Mouse (Mus musculus) megakaryocyte, adult 5-6 weeks (primary cell): ENCODE results near the gene Aldh4a1. TPM values are rescaled to one million over a fixed set of nuclear protein-coding genes. Genes with fewer than 3 reads are reported as not detected.

Experiments
- ATAC-seq: 2 replicates; pipeline ENCODE4 v1.8.0; 2016; ENCODE audit warnings: mild to moderate bottlenecking, inconsistent platforms; ENCODE audit not compliant: poor library complexity, severe bottlenecking
- total RNA-seq, 2 experiments: library from RNA; stranded (forward) in 1 of 2; stranded (reverse) in 1 of 2; fragments of 153-499, 151-499 nt in 1 of 2; fragments of 221-1000, 200-1000 nt in 1 of 2; gene quantifications; 2 replicates each; pipeline versions ENCODE4 v1.2.3 to v1.2.4; 2015 to 2017

Gene Aldh4a1
- total RNA-seq, 2 experiments from 2014 or later, result 4.9 to 8.9 TPM

DNA sequence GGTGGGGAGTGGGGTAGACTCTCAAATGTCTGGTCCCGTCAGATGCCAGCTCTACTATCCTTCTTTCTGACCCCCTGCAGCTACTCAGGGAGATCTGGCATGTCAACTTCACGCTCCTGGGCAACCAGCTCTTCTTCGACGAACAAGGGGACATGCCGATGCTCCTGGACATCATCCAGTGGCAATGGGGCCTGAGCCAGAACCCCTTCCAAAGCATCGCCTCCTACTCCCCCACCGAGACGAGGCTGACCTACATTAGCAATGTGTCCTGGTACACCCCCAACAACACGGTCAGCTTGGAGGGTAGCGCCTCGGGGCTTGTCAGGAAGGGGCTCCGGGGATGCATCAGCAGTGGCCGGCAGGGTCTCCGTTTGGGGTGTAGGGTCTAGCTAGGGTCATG, 39.2 kb downstream of the Aldh4a1 start:
- no peak for ATAC-seq

DNA sequence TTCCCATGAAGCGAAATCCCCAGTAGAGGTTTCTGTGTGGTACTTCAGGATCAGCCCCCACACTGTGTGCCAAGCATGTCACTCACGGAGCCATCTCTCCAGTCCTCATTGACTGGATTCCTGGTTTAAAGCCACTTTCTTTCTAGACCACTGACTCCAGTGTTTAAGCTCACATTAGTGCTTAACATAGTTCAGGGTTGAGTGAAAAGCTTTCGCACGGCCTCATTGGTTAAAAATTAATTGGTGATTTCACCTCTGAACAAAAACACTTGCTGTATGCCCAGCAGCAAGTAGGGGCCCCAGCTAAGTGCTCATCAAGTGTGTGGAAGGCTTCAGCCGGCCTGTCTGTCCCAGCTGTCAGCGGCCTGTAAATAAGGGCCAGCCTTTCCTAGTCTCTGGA, 45.0 kb downstream of the Aldh4a1 start:
- no peak for ATAC-seq

DNA sequence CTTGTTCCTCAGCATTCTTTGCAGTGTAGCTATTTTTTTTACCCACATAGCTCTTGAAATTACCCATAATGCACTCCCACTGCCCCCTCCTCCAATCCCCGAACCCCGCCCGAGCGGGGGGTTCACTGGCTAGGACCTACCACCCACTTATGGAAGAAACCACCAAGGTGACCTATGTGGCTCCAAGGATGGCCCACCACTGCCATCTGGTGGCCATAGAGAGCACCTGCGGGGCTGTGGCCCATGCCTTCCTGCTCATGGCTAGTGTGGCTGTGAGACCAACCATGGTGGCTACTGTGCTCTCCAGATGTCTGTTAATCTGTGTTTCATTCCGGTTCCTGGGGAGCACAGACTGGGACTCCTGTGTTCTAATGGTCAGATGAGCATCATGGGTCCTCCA, 47.2 kb downstream of the Aldh4a1 start:
- peak; percentile 84 for ATAC-seq

DNA sequence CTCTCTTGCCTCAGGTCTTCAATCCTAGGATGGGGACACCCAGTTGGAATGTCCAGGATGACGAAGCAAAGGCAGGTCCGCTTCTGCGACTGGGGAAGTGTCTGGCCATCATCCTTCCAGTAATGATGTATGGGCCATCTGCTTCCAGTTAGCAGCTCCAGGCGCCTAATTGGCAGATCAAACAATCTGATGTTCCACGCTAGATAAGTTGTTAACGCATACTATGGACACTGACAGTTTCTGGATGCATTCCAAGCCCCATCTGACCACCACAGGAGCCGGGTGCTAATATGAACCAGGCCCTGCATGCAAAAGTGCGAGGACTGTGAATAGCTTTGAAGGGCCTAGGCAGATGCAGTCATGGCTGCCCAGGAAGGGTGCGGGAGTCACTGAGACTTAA, 53.0 kb downstream of the Aldh4a1 start:
- no peak for ATAC-seq

DNA sequence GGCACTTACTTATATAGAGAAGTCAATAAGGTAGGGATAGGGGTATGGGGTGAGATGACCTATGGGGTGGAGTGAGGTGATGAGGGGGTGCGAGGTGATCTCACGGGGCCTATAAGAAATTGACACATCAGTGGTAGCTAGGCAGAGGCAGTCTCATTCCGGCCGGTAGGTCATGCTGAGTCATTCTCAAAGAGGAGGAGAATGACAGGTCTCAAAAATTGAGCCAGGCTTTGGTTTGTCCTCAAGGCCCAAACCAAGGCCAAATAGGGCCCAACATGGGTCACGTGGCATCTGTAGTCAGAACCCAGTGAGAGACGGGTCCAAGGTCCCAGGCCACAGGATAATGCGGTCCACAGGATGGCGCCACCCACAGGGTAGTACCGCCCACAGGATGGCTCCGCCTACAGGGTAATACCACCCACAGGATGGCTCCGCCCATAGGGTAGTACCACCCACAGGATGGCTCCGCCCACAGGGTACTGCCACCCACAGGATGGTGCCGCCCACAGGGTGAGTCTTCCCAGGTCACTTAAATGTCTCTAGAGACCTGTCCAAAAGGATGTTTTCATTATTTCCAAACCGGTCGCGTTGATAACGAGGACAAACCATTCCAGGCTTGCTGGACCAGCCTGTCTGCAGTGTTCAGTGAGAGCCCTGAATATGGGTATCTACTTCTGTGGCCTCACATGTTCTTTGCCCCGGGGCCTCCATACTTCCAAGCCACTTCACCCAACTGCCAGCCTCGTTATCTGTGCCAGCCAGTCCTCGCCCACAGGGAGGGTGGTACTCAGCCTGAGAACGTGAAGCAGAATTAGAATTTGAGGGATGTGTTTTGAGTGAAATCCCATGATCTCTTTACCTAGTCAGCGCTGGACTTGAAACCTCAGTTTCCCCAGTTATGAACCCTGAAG, 61.3 kb downstream of the Aldh4a1 start:
- no peak for ATAC-seq

DNA sequence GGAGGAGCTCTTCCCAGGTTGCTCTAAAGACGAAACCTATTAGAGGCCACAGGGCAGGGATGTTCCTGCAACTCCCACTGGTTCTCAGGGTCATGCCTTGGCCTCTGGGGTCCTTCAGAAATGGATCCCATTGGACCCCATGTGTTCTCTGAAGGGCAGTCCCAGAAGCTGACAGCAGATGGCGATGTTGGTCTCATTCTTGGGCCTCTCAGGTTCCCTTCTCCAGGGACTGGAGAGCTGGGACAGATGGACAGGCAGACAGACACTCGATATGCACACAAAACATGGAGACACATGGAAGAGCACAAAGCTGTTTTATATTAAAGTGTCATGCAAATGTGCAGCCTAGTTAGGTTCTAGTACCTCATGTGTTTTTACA, 62.0 kb downstream of the Aldh4a1 start:
- ATAC-seq, result no peak

DNA sequence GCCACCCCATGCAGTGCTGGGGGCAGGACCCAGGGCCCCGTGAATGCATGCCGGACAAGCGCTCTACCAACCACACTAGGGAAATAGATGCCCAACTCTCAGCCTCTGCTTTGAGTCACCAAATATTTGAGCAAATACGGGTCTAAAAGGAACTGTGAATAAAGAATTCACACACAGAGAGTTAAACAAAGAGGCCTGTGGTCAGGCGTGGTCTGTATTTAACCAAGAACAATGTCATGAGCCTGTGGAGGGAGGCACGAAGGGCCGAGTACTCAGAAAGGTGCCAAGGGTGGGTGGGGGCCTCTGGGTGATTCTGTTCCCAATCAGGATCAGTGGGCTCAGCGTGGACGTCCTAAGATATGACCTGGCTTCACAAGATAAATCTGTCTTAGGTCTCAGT, 65.4 kb downstream of the Aldh4a1 start:
- no peak for ATAC-seq

DNA sequence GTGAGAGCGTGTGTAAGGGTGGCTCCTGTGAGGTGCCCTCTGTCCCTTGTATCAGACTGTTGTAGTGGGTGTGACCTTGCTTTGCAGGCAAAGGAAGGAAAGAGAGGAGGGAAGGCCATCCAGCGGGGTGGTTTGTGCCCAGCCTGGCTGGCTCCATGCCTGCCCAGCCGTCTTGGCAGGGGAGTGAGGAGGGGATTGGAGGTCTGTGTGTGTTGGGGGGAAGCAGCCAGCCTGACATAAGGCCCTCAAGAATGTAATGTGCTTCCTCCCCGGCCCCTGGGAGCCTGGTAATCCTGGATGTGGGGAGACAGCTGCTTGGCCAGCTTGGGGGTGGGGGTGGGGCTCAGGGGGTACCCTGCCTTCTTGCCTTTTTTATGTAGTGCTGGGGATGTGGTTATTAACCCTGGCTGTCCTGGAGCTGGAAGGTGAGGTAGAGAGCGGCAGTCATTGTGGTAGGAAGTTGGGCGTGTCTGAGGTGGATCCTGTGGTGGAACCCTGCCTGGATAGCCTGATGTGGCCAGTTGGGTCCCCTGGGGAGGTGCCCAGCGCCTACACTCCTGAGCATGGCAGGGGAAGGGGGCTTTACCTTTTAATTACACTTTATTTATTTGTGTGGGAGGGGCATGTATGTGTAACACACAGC, 67.1 kb downstream of the Aldh4a1 start:
- no peak for ATAC-seq

DNA sequence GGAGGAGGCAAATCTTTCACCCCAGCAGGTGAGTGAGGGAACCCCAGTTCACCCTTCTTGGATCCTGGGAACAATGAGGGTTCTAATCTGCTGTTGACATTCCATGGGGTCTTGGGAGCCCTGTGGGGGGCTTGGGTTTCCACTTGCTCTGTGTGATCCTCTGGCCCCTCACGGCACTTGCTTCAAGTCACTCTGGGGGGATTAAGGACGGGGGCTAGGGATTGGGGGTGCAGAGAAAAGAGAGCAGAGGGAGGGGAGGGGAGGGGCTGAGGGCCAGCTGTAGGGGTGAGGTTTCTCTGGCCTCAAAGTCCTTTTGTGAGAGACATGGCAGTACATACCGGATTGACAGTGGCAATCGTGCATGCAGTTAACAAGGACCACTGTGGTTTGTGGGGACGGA, 70.6 kb downstream of the Aldh4a1 start:
- no peak for ATAC-seq

DNA sequence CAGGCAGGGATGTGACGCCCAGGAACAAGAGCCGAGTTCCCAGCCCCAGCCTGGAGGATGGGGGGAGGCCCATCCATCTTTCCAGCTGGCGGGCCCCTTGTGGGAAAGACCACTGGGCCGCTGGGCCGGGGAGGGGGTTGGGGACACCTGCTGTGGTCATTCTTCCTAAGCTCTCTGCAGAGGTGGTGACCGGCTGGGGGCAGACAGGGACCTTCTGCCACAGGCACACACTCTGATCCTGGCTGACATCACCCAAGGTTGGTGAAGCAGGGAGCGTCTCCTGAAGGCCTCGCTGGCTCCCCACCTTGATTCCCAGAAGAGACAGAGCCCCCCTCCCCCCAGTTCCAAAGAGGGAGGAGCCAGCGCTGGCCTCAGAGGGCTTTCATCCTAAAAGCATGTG, 75.1 kb downstream of the Aldh4a1 start:
- ATAC-seq, result no peak

DNA sequence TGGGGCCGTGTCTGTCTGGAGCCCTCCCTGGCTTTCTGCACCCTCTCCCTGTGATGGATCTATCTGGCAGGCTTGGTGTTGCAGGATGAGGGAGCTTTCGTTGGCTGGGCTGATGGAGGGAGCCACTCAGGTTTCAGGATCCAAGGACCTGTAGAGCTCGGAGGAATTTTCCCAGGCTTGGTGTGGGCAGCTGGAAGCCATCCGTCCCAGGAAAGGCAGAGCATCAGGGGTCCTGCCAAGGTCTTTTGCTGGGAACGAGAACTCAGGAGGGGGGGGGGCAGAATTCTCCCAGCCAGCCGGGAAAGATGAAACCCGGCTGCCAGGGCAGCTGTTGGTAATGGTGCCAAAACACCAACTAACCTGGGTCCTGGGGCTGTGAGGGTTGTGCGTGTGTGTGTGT, 75.9 kb downstream of the Aldh4a1 start:
- no peak for ATAC-seq

Other genes with a start within 250 kb of the Aldh4a1 start
- 0.83 and 1.6 TPM in 2 replicates for gene Iffo2, start 92.3 kb upstream of the Aldh4a1 start, total RNA-seq (2015)
- gene Iffo2, start 92.3 kb upstream of the Aldh4a1 start, total RNA-seq (2017), result 2.1 and 2.7 TPM in 2 replicates
- gene Gm21969, start 19.7 kb upstream of the Aldh4a1 start, total RNA-seq (2015), result not detected in 2 replicates
- not detected in 2 replicates for gene Gm21969, start 19.7 kb upstream of the Aldh4a1 start, total RNA-seq (2017)
- gene Tas1r2, start 30.7 kb downstream of the Aldh4a1 start, total RNA-seq (2015), result not detected in 2 replicates
- not detected in 2 replicates for gene Tas1r2, start 30.7 kb downstream of the Aldh4a1 start, total RNA-seq (2017)
- not detected in 2 replicates for gene Pax7, start 210.7 kb downstream of the Aldh4a1 start, total RNA-seq (2015)
- not detected in 2 replicates for gene Pax7, start 210.7 kb downstream of the Aldh4a1 start, total RNA-seq (2017)